Mouse (Mus musculus): ENCODE results near the gene D330045A20Rik.
"Not testable (repeated sequence)": the region's sequence is repeated elsewhere in the genome, so short reads cannot be mapped to it uniquely, and the experiment has no call there.

The D330045A20Rik gene

GRCm38 (mm10) chrX:139578649-139579278 is 98.6 kb downstream of the D330045A20Rik start:
- DNase-seq (ENCODE audit: low read depth, low spot score): no peak

GRCm38 (mm10) chrX:139583616-139584015 is 103.4 kb downstream of the D330045A20Rik start:
- DNase-seq (ENCODE audit: low read depth, low spot score): no peak

GRCm38 (mm10) chrX:139586676-139587075 is 106.5 kb downstream of the D330045A20Rik start:
- DNase-seq (ENCODE audit: low read depth, low spot score): not testable (repeated sequence)

- DNase-seq (ENCODE audit: low read depth, low spot score): no peak
Measured at GRCm38 (mm10) chrX:139596404-139596803, 116.2 kb downstream of the D330045A20Rik start.

Data from c-Kit-negative CD71-positive TER-119-positive erythroid progenitor cells, embryonic 14.5 days (primary cell).